Mouse (Mus musculus): ENCODE data around the gene Vamp4. TPM values are rescaled to one million over a fixed set of nuclear protein-coding genes. Genes with fewer than 3 reads are reported as not detected.
"Not testable (repeated sequence)": the region's sequence is repeated elsewhere in the genome, so short reads cannot be mapped to it uniquely, and the experiment has no call there.

Gene Vamp4
- polyA plus RNA-seq, 1 experiment from 2014 or later = 56.4 TPM

DNA sequence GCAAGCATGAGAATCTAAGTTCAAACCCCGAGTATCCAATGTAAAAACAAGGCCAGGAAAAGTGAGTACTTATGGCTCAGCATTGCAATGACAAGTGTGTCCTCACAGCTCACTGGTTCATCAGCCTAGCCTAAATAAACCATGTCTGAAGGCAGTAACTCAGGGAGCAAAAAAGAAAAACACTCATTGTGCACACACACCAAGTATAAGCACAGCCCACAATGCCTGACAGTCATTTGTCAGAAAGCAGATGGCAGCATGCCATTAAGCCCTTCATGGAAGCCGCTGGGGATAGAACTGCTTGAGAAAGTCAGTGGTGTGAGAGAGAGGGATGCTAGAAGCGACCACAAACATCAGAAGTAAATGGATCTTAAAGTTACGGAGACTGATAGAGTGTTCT is 31.0 kb downstream of the Vamp4 start:
- Histone ChIP-seq H3K27ac (ENCODE audit: low read length) (no peak overlapping the region), H3K4me3 (replicated peaks; ENCODE audit: low read length) (no peak overlapping the region), H3K27me3 (ENCODE audit: control insufficient read depth, insufficient read depth, low read length) (no peaks in the 10 kb centered on the region), H3K4me1 (ENCODE audit: control insufficient read depth, insufficient read depth, low read length) (no peaks in the 10 kb centered on the region), H3K36me3 (ENCODE audit: control insufficient read depth, insufficient read depth, low read length) (peaks cover 7% of the 10 kb centered on the region; the same call in 1 of the 2 replicates), H3K4me2 (ENCODE audit: low read depth, low read length) (no peak overlapping the region), H3K9ac (ENCODE audit: low read length) (no peak overlapping the region), H3K9me3 (replicated peaks; ENCODE audit: control insufficient read depth, low read length) (no peaks in the 10 kb centered on the region)
- no peak for ATAC-seq (ENCODE audit: insufficient read depth, low FRiP score)
- 73% methylated on average over 4 of the region's 4 CpGs for WGBS

GRCm38 (mm10) chr1:162608127-162608526 is 37.8 kb downstream of the Vamp4 start:
- no peaks in the 10 kb centered on the region for H3K9me3 ChIP-seq (replicated peaks; ENCODE audit: control insufficient read depth, low read length)
- no peak overlapping the region for H3K27ac ChIP-seq (ENCODE audit: low read length)
- 26% methylated on average over 1 of the region's 1 CpGs for WGBS
- no peak overlapping the region for H3K9ac ChIP-seq (ENCODE audit: low read length)
- H3K4me2 ChIP-seq (ENCODE audit: low read depth, low read length) = no peak overlapping the region
- no peaks in the 10 kb centered on the region for H3K27me3 ChIP-seq (ENCODE audit: control insufficient read depth, insufficient read depth, low read length)
- no peaks in the 10 kb centered on the region for H3K4me1 ChIP-seq (ENCODE audit: control insufficient read depth, insufficient read depth, low read length)
- peaks cover 2% of the 10 kb centered on the region; the same call in 1 of the 2 replicates for H3K36me3 ChIP-seq (ENCODE audit: control insufficient read depth, insufficient read depth, low read length)
- no peak for ATAC-seq (ENCODE audit: insufficient read depth, low FRiP score)
- no peak overlapping the region for H3K4me3 ChIP-seq (replicated peaks; ENCODE audit: low read length)

DNA sequence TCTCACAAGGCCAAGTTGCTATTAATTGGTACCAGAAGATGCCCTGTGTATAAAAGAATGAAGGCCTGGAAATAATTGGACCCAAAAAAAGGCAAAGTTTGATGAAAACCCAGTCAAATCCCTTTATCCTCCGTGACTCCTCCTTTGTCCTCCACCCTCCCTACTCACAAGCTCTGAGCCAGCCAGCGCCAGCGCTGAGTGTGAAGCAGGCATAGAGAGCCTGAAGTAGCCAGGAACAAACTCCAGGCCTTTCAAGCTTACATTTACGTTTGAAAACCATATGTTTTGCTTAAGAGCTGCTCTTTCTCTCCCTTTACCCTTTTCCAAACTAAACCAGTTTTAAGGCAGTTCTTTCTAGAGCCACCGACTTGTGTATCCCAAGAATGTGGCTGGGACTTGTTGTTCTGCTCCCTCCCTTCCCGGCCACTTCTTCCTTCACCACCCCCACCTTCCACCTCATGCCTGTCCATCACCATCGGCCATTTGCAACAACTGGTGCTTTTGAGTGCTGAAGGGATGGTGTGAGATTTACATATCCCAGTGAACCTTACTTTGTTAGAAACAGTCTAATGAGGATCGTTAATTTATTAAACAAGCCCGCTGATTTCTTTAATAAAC is 39.4 kb downstream of the Vamp4 start:
- WGBS = 38% methylated on average over 9 of the region's 9 CpGs
- H3K27ac ChIP-seq (ENCODE audit: low read length) = no peak overlapping the region
- H3K4me3 ChIP-seq (replicated peaks; ENCODE audit: low read length) = no peak overlapping the region
- H3K27me3 ChIP-seq (ENCODE audit: control insufficient read depth, insufficient read depth, low read length) = no peaks in the 10 kb centered on the region
- H3K9ac ChIP-seq (ENCODE audit: low read length) = no peak overlapping the region
- ATAC-seq (ENCODE audit: insufficient read depth, low FRiP score) = no peak
- H3K4me2 ChIP-seq (ENCODE audit: low read depth, low read length) = no peak overlapping the region
- H3K9me3 ChIP-seq (replicated peaks; ENCODE audit: control insufficient read depth, low read length) = no peaks in the 10 kb centered on the region
- no peaks in the 10 kb centered on the region for H3K36me3 ChIP-seq (ENCODE audit: control insufficient read depth, insufficient read depth, low read length)
- no peaks in the 10 kb centered on the region for H3K4me1 ChIP-seq (ENCODE audit: control insufficient read depth, insufficient read depth, low read length)

- Histone ChIP-seq H3K4me3 (replicated peaks; ENCODE audit: low read length) (no peak overlapping the region), H3K27ac (ENCODE audit: low read length) (no peak overlapping the region), H3K27me3 (ENCODE audit: control insufficient read depth, insufficient read depth, low read length) (no peaks in the 10 kb centered on the region), H3K9me3 (replicated peaks; ENCODE audit: control insufficient read depth, low read length) (no peaks in the 10 kb centered on the region), H3K36me3 (ENCODE audit: control insufficient read depth, insufficient read depth, low read length) (no peaks in the 10 kb centered on the region), H3K9ac (ENCODE audit: low read length) (no peak overlapping the region), H3K4me2 (ENCODE audit: low read depth, low read length) (no peak overlapping the region), H3K4me1 (ENCODE audit: control insufficient read depth, insufficient read depth, low read length) (no peaks in the 10 kb centered on the region)
- 66% methylated on average over 4 of the region's 4 CpGs for WGBS
- ATAC-seq (ENCODE audit: insufficient read depth, low FRiP score) = no peak
Observed at GRCm38 (mm10) chr1:162611191-162611590, 40.9 kb downstream of the Vamp4 start.

GRCm38 (mm10) chr1:162615511-162615910 is 45.2 kb downstream of the Vamp4 start:
- H3K36me3 ChIP-seq (ENCODE audit: control insufficient read depth, insufficient read depth, low read length) = no peaks in the 10 kb centered on the region
- H3K4me1 ChIP-seq (ENCODE audit: control insufficient read depth, insufficient read depth, low read length) = no peaks in the 10 kb centered on the region
- no peak for ATAC-seq (ENCODE audit: insufficient read depth, low FRiP score)
- H3K27ac ChIP-seq (ENCODE audit: low read length) = no peak overlapping the region
- H3K4me3 ChIP-seq (replicated peaks; ENCODE audit: low read length) = no peak overlapping the region
- 75% methylated on average over 1 of the region's 1 CpGs for WGBS
- no peak overlapping the region for H3K9ac ChIP-seq (ENCODE audit: low read length)
- H3K27me3 ChIP-seq (ENCODE audit: control insufficient read depth, insufficient read depth, low read length) = no peaks in the 10 kb centered on the region
- no peak overlapping the region for H3K4me2 ChIP-seq (ENCODE audit: low read depth, low read length)
- no peaks in the 10 kb centered on the region for H3K9me3 ChIP-seq (replicated peaks; ENCODE audit: control insufficient read depth, low read length)

DNA sequence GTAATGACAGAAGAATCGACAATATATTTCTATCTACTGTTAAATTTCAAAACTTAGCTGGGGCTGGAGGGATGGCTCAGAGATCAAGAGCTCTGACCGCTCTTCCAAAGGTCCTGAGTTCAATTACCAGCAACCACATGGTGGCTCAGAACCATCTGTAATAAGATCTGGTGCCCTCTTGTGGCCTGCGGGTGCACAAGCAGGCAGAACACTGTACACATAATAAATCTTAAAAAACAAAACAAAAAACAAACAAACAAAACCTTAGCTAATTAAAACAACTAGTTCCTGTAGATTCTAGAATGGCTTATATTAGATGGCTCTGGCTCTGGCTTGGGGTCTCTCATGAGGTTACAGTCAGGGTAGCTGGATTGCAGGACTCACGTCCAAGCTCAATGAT is 50.2 kb downstream of the Vamp4 start:
- no peak for ATAC-seq (ENCODE audit: insufficient read depth, low FRiP score)
- Histone ChIP-seq H3K4me2 (ENCODE audit: low read depth, low read length) (no peak overlapping the region), H3K4me3 (replicated peaks; ENCODE audit: low read length) (no peak overlapping the region), H3K4me1 (ENCODE audit: control insufficient read depth, insufficient read depth, low read length) (no peaks in the 10 kb centered on the region), H3K27ac (ENCODE audit: low read length) (no peak overlapping the region), H3K9me3 (replicated peaks; ENCODE audit: control insufficient read depth, low read length) (no peaks in the 10 kb centered on the region), H3K9ac (ENCODE audit: low read length) (no peak overlapping the region), H3K36me3 (ENCODE audit: control insufficient read depth, insufficient read depth, low read length) (no peaks in the 10 kb centered on the region), H3K27me3 (ENCODE audit: control insufficient read depth, insufficient read depth, low read length) (no peaks in the 10 kb centered on the region)
- WGBS = 61% methylated on average over 4 of the region's 4 CpGs

DNA sequence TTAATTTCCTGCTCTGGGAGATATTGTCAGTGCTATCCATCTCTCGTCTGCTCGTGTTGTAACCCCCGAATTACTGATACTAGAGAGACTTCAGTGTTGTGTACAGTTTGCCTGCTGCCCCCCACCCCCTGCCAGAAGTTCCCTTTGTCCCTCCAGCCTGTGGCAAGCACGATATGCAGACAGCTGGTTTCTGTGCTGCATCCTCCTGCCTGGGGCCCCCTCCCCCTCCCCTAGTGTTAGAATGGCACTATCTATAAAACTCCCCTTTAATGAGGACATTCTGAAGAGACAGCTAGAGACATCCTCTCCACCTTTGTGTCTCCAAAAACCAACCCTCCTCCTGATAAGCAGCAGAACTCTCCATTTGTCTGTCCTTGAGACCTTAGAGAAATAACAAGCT is 53.6 kb downstream of the Vamp4 start:
- Histone ChIP-seq H3K4me3 (replicated peaks; ENCODE audit: low read length) (no peak overlapping the region), H3K27ac (ENCODE audit: low read length) (no peak overlapping the region), H3K9me3 (replicated peaks; ENCODE audit: control insufficient read depth, low read length) (no peaks in the 10 kb centered on the region), H3K4me2 (ENCODE audit: low read depth, low read length) (no peak overlapping the region), H3K27me3 (ENCODE audit: control insufficient read depth, insufficient read depth, low read length) (no peaks in the 10 kb centered on the region), H3K4me1 (ENCODE audit: control insufficient read depth, insufficient read depth, low read length) (no peaks in the 10 kb centered on the region), H3K9ac (ENCODE audit: low read length) (no peak overlapping the region), H3K36me3 (ENCODE audit: control insufficient read depth, insufficient read depth, low read length) (no peaks in the 10 kb centered on the region)
- 30% methylated on average over 4 of the region's 4 CpGs for WGBS
- ATAC-seq (ENCODE audit: insufficient read depth, low FRiP score) = no peak

- no peak overlapping the region for H3K4me2 ChIP-seq (ENCODE audit: low read depth, low read length)
- WGBS = 52% methylated on average over 7 of the region's 7 CpGs
- H3K4me1 ChIP-seq (ENCODE audit: control insufficient read depth, insufficient read depth, low read length) = no peaks in the 10 kb centered on the region
- no peak for ATAC-seq (ENCODE audit: insufficient read depth, low FRiP score)
- no peaks in the 10 kb centered on the region for H3K36me3 ChIP-seq (ENCODE audit: control insufficient read depth, insufficient read depth, low read length)
- H3K27ac ChIP-seq (ENCODE audit: low read length) = no peak overlapping the region
- H3K9ac ChIP-seq (ENCODE audit: low read length) = no peak overlapping the region
- no peaks in the 10 kb centered on the region for H3K27me3 ChIP-seq (ENCODE audit: control insufficient read depth, insufficient read depth, low read length)
- H3K9me3 ChIP-seq (replicated peaks; ENCODE audit: control insufficient read depth, low read length) = no peaks in the 10 kb centered on the region
- H3K4me3 ChIP-seq (replicated peaks; ENCODE audit: low read length) = no peak overlapping the region
Observed at GRCm38 (mm10) chr1:162625229-162625628, 54.9 kb downstream of the Vamp4 start.

DNA sequence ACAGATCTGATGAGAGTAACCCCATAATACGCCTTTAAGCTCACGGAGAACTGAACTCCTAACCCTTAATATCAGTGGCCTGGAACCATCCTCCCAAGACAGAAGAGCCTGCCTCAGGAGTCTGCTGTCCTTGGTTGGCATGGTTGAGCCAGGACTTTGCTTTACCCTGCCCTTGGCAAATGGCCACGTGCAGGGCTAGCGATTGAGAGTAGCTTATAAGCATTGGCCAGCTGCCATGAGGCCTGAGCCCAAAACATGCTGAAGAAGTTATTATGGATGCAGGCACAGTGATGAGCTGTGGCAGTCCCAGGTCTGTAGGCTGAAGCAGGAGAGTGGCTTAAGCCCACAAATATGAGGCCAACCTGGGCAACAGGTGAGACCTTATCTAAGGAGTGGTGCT is 57.5 kb downstream of the Vamp4 start:
- H3K4me1 ChIP-seq (ENCODE audit: control insufficient read depth, insufficient read depth, low read length); H3K4me3 ChIP-seq (replicated peaks; ENCODE audit: low read length); H3K27me3 ChIP-seq (ENCODE audit: control insufficient read depth, insufficient read depth, low read length); H3K27ac ChIP-seq (ENCODE audit: low read length); H3K9ac ChIP-seq (ENCODE audit: low read length); H3K36me3 ChIP-seq (ENCODE audit: control insufficient read depth, insufficient read depth, low read length); H3K9me3 ChIP-seq (replicated peaks; ENCODE audit: control insufficient read depth, low read length); ATAC-seq (ENCODE audit: insufficient read depth, low FRiP score); H3K4me2 ChIP-seq (ENCODE audit: low read depth, low read length): not testable (repeated sequence)
- 75% methylated on average over 4 of the region's 4 CpGs for whole genome bisulfite sequencing

DNA sequence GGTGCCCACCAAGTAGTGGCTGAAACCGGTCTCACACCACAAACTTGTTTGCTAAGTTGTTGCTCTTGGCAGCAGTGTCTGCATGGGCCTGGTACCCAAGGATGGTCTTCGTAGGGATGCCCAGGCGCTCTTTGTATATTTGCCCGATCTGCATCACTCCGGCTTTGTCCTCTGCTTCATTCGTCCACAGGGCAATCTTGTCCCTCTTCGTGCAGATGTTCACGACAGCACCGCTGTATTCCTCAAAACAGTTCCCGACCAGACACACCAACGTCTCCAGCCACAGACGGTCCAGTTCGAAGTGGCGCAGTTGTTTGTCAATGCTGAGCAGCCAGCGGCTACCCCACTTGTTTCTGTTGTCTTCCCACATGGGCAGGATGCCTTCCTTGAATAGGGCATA is 58.0 kb downstream of the Vamp4 start:
- ATAC-seq (ENCODE audit: insufficient read depth, low FRiP score); H3K9me3 ChIP-seq (replicated peaks; ENCODE audit: control insufficient read depth, low read length); H3K27me3 ChIP-seq (ENCODE audit: control insufficient read depth, insufficient read depth, low read length); H3K4me2 ChIP-seq (ENCODE audit: low read depth, low read length); H3K9ac ChIP-seq (ENCODE audit: low read length); H3K27ac ChIP-seq (ENCODE audit: low read length); H3K36me3 ChIP-seq (ENCODE audit: control insufficient read depth, insufficient read depth, low read length); H3K4me3 ChIP-seq (replicated peaks; ENCODE audit: low read length); H3K4me1 ChIP-seq (ENCODE audit: control insufficient read depth, insufficient read depth, low read length): not testable (repeated sequence)
- WGBS = 92% methylated on average over 15 of the region's 15 CpGs

Data from stomach, embryonic 16.5 days (tissue).